Mouse (Mus musculus): ENCODE data around the gene 3110082I17Rik.

- TF ChIP-seq CTCF (IDR thresholded peaks at IDR 0.05; ENCODE audit: low read depth, low read length) (no peak), POLR2A (IDR thresholded peaks at IDR 0.05; ENCODE audit: borderline replicate concordance, low read depth, low read length) (no peak)
These were observed 145.2 kb downstream of the 3110082I17Rik start for GRCm38 (mm10) chr5:139314941-139315642.
